Mouse (Mus musculus) midbrain, embryonic 13.5 days (tissue): ENCODE results near the gene Entpd8. TPM values are rescaled to one million over a fixed set of nuclear protein-coding genes. Genes with fewer than 3 reads are reported as not detected.
A peak's percentile ranks its signal among the peaks of the same experiment; 100 is the strongest.

Experiments
- ATAC-seq: fragments of 200-750 bp; cut with Nextera tagmentation; 2 replicates; pipeline ENCODE4 v1.8.0; 2017; ENCODE audit warnings: mild to moderate bottlenecking, moderate TSS enrichment, moderate library complexity
- H3K27ac ChIP-seq: fragments of 300-500 bp; sonication (generic); 2 replicates; pipeline ENCODE4 v1.5.1; 2015; ENCODE audit warnings: inconsistent platforms, mild to moderate bottlenecking, moderate library complexity
- H3K27me3 ChIP-seq: fragments of 300-500 bp; sonication (generic); 2 replicates; pipeline ENCODE4 v1.6.1; 2015; ENCODE audit warnings: mild to moderate bottlenecking, inconsistent platforms
- H3K36me3 ChIP-seq: fragments of 300-500 bp; sonication (generic); 2 replicates; pipeline ENCODE4 v1.6.1; 2015; ENCODE audit warnings: mild to moderate bottlenecking, inconsistent platforms
- H3K4me1 ChIP-seq: fragments of 300-500 bp; sonication (generic); replicated peaks from 2 replicates; pipeline ENCODE4 v1.6.1; 2015; ENCODE audit warnings: inconsistent platforms
- H3K4me2 ChIP-seq: fragments of 300-500 bp; sonication (generic); replicated peaks from 2 replicates; pipeline ENCODE4 v1.6.1; 2015; ENCODE audit warnings: moderate library complexity, mild to moderate bottlenecking, inconsistent platforms
- H3K4me3 ChIP-seq: fragments of 300-500 bp; sonication (generic); replicated peaks from 2 replicates; pipeline ENCODE4 v1.5.1; 2015; ENCODE audit warnings: mild to moderate bottlenecking, inconsistent platforms
- H3K9ac ChIP-seq: fragments of 300-500 bp; sonication (generic); replicated peaks from 2 replicates; pipeline ENCODE4 v1.6.1; 2015; ENCODE audit warnings: mild to moderate bottlenecking, inconsistent platforms
- H3K9me3 ChIP-seq: fragments of 300-500 bp; sonication (generic); 2 replicates; pipeline ENCODE4 v1.6.1; 2016; ENCODE audit warnings: mild to moderate bottlenecking, inconsistent platforms
- WGBS: fragments of 180-500 bp; shearing (Covaris S2); methylation state at CpG from one replicate; pipeline ENCODE4 v1.1.7; 2015; 5-methylcytosine and 5-hydroxymethylcytosine counted together
- microRNA-seq: library from miRNA; unstranded; fragments of <30 nt; microRNA quantifications from one replicate; pipeline ENCODE4, GENCODE M21; 2016
- polyA plus RNA-seq: library from polyadenylated mRNA; unstranded; fragments of >200 nt; fragmentation: Nextera tagmentation; extraction: Ambion mirVana; gene quantifications from 2 replicates; pipeline ENCODE4 v1.2.1, GENCODE M21; 2015

Gene Entpd8
- polyA plus RNA-seq, 1 experiment from 2014 or later: not detected

GRCm38 (mm10) chr2:25124411-25124810, 44.3 kb downstream of the Entpd8 start:
- ATAC-seq: no peak
- H3K4me1 ChIP-seq: peaks cover 52% of the 10 kb centered on the region
- WGBS: 68% methylated on average over 3 of the region's 3 CpGs

DNA sequence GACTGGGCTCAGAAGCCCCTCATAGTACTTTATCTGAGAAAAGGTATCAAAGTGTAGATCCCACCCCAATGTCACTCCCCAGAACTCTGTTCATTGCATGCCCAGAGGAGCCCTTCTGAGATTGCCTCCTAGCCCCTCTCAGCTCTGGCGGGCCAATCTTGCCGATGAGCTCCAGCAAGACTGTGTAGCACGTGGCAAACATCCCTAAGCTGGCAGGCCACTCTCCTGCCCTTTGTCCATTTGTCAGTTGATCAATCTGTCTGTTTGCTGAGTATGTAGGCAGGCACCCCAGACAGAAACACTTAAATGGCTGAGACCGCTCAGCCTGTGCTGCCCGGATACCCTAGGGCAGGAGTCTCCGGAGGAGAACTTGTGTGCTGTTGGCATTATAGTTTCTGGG, 45.0 kb downstream of the Entpd8 start:
- H3K4me2 ChIP-seq: no peak overlapping the region
- no peak for ATAC-seq
- peaks cover 14% of the 10 kb centered on the region; the same call in 1 of the 2 replicates for H3K27me3 ChIP-seq
- no peaks in the 10 kb centered on the region for H3K36me3 ChIP-seq
- no peaks in the 10 kb centered on the region for H3K9me3 ChIP-seq
- no peak overlapping the region for H3K9ac ChIP-seq
- H3K4me1 ChIP-seq: peaks cover 54% of the 10 kb centered on the region
- peak overlapping the region; percentile 94 for H3K27ac ChIP-seq
- 70% methylated on average over 6 of the region's 6 CpGs for WGBS
- H3K4me3 ChIP-seq: no peak overlapping the region

More at GRCm38 (mm10) chr2:25124411-25124810, 44.3 kb downstream of the Entpd8 start:
- no peaks in the 10 kb centered on the region for H3K9me3 ChIP-seq
- no peak overlapping the region for H3K4me3 ChIP-seq
- no peak overlapping the region for H3K4me2 ChIP-seq
- no peaks in the 10 kb centered on the region for H3K36me3 ChIP-seq
- no peak overlapping the region for H3K9ac ChIP-seq
- H3K27ac ChIP-seq: peak overlapping the region; percentile 94; the same call in 1 of the 2 replicates
- peaks cover 14% of the 10 kb centered on the region; the same call in 1 of the 2 replicates for H3K27me3 ChIP-seq

DNA sequence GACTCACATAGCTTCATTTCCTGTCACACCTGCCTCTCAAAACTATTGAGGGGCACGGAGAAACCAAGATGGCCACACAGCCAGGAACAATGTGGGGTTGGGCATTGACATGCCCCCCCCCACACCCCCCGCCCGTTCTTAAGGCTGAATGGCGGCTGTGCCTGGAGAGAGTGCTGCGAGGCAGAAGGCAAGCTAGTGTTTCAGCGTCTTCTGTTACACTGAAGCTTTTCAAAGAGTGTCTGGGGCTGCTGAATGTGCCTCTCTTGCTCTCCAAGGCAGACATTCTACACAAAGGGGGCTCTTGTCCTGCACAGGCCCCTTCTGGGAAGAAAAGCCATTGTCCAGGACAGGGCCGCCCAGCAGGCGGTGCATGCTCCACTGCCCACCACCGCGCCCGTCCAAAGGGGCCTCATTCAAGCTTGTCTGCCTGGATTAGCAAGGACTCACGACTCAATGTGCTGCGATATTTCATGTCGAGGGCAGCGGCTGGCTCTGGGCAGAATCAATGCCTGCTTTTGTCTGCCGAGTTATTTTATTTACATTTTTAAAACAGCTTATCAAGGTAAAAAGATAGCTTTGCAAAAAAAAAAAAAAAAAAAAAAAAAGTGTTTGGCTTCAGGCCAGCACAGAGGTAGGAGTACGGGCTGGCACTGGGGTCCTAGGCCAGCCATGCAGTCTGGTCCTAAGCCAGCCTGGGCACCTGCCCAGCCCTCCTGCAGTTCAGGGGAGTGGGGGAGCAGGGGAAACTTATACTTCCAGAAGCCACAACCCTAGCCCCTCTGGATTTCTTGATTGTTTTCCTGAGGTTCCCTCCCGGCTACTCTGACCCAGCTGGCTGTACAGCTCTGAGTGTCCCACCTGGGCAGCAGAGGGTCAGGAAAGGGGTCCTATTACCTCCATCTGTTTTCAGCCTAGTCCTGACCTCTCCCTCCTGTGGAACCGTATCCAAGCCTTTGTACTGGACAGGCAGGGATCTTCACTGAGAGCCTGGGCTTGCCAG, 46.2 kb downstream of the Entpd8 start:
- peaks cover 19% of the 10 kb centered on the region; the same call in 1 of the 2 replicates for H3K27me3 ChIP-seq
- peak; percentile 92 for ATAC-seq
- H3K4me3 ChIP-seq: no peak overlapping the region
- 0 out of 2 replicates have a peak overlapping the region, but pooled peaks have one; percentile 10 for H3K9ac ChIP-seq
- H3K4me1 ChIP-seq: peaks cover 54% of the 10 kb centered on the region
- WGBS: 5% methylated on average over 19 of the region's 19 CpGs
- 0 out of 2 replicates have a peak overlapping the region, but pooled peaks have one; percentile 7 for H3K4me2 ChIP-seq
- H3K36me3 ChIP-seq: no peaks in the 10 kb centered on the region
- H3K27ac ChIP-seq: peak overlapping the region; percentile 94
- no peaks in the 10 kb centered on the region for H3K9me3 ChIP-seq

DNA sequence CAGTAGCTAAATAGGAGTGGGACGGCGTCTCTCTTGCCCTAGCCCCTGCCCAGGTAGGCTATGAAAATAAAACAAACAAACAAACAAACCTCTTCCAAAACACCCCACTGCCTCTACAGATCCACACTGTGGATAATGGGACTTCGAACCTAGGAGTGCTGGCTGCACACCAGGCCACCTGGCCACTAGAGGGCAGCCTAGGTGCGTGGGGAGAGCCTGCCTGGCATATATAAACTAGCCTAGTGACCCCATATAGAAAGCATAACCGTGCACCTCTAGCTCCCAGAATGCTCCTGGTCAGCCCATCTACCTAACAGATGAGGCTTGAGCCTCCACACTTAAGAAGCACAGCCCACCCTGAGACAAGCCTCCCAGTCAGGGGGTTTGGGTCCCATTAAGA, 47.1 kb downstream of the Entpd8 start:
- Histone ChIP-seq H3K9me3 (no peaks in the 10 kb centered on the region), H3K27me3 (peaks cover 19% of the 10 kb centered on the region; the same call in 1 of the 2 replicates), H3K36me3 (no peaks in the 10 kb centered on the region), H3K4me3 (no peak overlapping the region), H3K4me2 (no peak overlapping the region), H3K27ac (peak overlapping the region; percentile 94), H3K4me1 (peaks cover 54% of the 10 kb centered on the region), H3K9ac (no peak overlapping the region)
- ATAC-seq: 0 out of 2 replicates have a peak, but pooled peaks have one; percentile 3
- WGBS: 42% methylated on average over 5 of the region's 5 CpGs

GRCm38 (mm10) chr2:25128072-25128471, 48.0 kb downstream of the Entpd8 start:
- no peak for ATAC-seq
- Histone ChIP-seq H3K4me2 (no peak overlapping the region), H3K9me3 (no peaks in the 10 kb centered on the region), H3K4me1 (peaks cover 54% of the 10 kb centered on the region), H3K27ac (peak overlapping the region; percentile 94; the same call in 1 of the 2 replicates), H3K36me3 (no peaks in the 10 kb centered on the region), H3K9ac (no peak overlapping the region), H3K4me3 (no peak overlapping the region), H3K27me3 (peaks cover 16% of the 10 kb centered on the region; the same call in 1 of the 2 replicates)
- 76% methylated on average over 11 of the region's 11 CpGs for WGBS

- Histone ChIP-seq H3K4me2 (no peak overlapping the region), H3K9me3 (no peaks in the 10 kb centered on the region), H3K4me3 (no peak overlapping the region), H3K27me3 (0 out of 2 replicates have a peak, but pooled peaks cover 5% of the 10 kb centered on the region), H3K36me3 (no peaks in the 10 kb centered on the region), H3K9ac (no peak overlapping the region), H3K27ac (no peak overlapping the region), H3K4me1 (peaks cover 30% of the 10 kb centered on the region)
- 78% methylated on average over 9 of the region's 9 CpGs for WGBS
- ATAC-seq: no peak
These were observed 51.5 kb downstream of the Entpd8 start for GRCm38 (mm10) chr2:25131601-25132000.

Small RNA genes within 50 kb of the gene (microRNA-seq; reads per million reads assigned to microRNA genes)
- not detected for gene Gm24328
- gene Mir7664: not detected

Other genes starting within 250 kb of the Entpd8 start
- 139 and 146 TPM in 2 replicates for gene Ehmt1, start 160.7 kb upstream of the Entpd8 start, polyA plus RNA-seq
- gene Arrdc1, start 145.1 kb upstream of the Entpd8 start, polyA plus RNA-seq: 19.2 and 19.7 TPM in 2 replicates
- gene Zmynd19, start 130.5 kb upstream of the Entpd8 start, polyA plus RNA-seq: 12.3 and 20.4 TPM in 2 replicates
- gene Dph7, start 117.9 kb upstream of the Entpd8 start, polyA plus RNA-seq: 36.3 and 41.8 TPM in 2 replicates
- 162 and 172 TPM in 2 replicates for gene Mrpl41, start 105.2 kb upstream of the Entpd8 start, polyA plus RNA-seq
- 3.3 and 4.2 TPM in 2 replicates for gene Pnpla7, start 104.3 kb upstream of the Entpd8 start, polyA plus RNA-seq
- gene Nsmf, start 25.9 kb upstream of the Entpd8 start, polyA plus RNA-seq: 110 and 115 TPM in 2 replicates
- 0.16 TPM in 1 of 2 replicates, not detected in the other for gene Noxa1, start 14.8 kb downstream of the Entpd8 start, polyA plus RNA-seq
- gene Nrarp, start 100.5 kb downstream of the Entpd8 start, polyA plus RNA-seq: 26.8 and 33.9 TPM in 2 replicates
- 1.1 and 1.2 TPM in 2 replicates for gene Tor4a, start 116.6 kb downstream of the Entpd8 start, polyA plus RNA-seq
- gene Nelfb, start 131.2 kb downstream of the Entpd8 start, polyA plus RNA-seq: 113 and 117 TPM in 2 replicates
- not detected in 2 replicates for gene Stpg3, start 134.3 kb downstream of the Entpd8 start, polyA plus RNA-seq
- 0.89 TPM in 1 of 2 replicates, not detected in the other for gene Fam166a, start 138.4 kb downstream of the Entpd8 start, polyA plus RNA-seq
- 362 and 392 TPM in 2 replicates for gene Tubb4b, start 144.4 kb downstream of the Entpd8 start, polyA plus RNA-seq
- not detected in 2 replicates for gene Slc34a3, start 154.1 kb downstream of the Entpd8 start, polyA plus RNA-seq
- not detected in 2 replicates for gene Rnf224, start 156.5 kb downstream of the Entpd8 start, polyA plus RNA-seq
- 64.5 and 73.2 TPM in 2 replicates for gene Rnf208, start 162.0 kb downstream of the Entpd8 start, polyA plus RNA-seq
- not detected in 2 replicates for gene Cysrt1, start 162.1 kb downstream of the Entpd8 start, polyA plus RNA-seq
- 4.9 and 5.1 TPM in 2 replicates for gene AL732309.1, start 166.6 kb downstream of the Entpd8 start, polyA plus RNA-seq
- gene Tmem203, start 175.1 kb downstream of the Entpd8 start, polyA plus RNA-seq: 18.6 and 19.6 TPM in 2 replicates
- 11.4 and 13.3 TPM in 2 replicates for gene Tprn, start 182.3 kb downstream of the Entpd8 start, polyA plus RNA-seq
- gene Ssna1, start 192.1 kb downstream of the Entpd8 start, polyA plus RNA-seq: 205 and 216 TPM in 2 replicates
- gene Anapc2, start 192.2 kb downstream of the Entpd8 start, polyA plus RNA-seq: 147 and 149 TPM in 2 replicates
- not detected in 2 replicates for gene Tmem210, start 207.8 kb downstream of the Entpd8 start, polyA plus RNA-seq
- gene Lrrc26, start 209.6 kb downstream of the Entpd8 start, polyA plus RNA-seq: 0.27 TPM in 1 of 2 replicates, not detected in the other
- 17.5 and 19.0 TPM in 2 replicates for gene Grin1, start 238.9 kb downstream of the Entpd8 start, polyA plus RNA-seq